Mouse (Mus musculus): Measurements from ENCODE around the gene Cryba1.

DNA sequence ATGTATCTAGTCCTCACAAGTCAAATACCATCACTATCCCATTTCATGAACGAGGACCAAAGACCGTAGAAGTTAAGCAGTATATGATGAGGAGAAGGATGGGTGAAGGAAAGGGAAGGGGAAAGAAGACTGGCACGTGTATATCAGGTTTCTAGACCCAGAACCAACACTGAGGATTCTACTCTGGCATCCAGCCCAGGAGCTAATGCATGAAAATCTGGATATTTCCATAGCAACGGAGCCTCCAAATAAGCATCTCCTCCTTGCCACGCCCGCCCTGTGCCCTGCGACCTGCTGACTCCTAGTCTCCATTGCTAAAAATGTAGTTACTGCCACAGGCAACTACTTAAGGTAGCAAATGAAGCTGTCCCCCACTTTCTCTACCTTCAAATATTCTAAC is 317 bp downstream of the Cryba1 start:
- TF ChIP-seq CTCF (IDR thresholded peaks at IDR 0.05; ENCODE audit: borderline replicate concordance, insufficient read depth, low read length) = no peak
- TF ChIP-seq POLR2A (IDR thresholded peaks at IDR 0.05; ENCODE audit: low read depth, low read length) = no peak

Data from embryonic fibroblast, embryonic 13.5 days (primary cell).